Mouse (Mus musculus) naive thymus-derived CD4-positive, alpha-beta T cell, adult 2 months (primary cell): ENCODE data around the gene Map4k2.

ENCODE experiments used
- DNase-seq: peaks from one replicate; pipeline ENCODE4 v3.0.0-alpha.2; 2011; ENCODE audit warnings: low read depth

Gene Map4k2

DNA sequence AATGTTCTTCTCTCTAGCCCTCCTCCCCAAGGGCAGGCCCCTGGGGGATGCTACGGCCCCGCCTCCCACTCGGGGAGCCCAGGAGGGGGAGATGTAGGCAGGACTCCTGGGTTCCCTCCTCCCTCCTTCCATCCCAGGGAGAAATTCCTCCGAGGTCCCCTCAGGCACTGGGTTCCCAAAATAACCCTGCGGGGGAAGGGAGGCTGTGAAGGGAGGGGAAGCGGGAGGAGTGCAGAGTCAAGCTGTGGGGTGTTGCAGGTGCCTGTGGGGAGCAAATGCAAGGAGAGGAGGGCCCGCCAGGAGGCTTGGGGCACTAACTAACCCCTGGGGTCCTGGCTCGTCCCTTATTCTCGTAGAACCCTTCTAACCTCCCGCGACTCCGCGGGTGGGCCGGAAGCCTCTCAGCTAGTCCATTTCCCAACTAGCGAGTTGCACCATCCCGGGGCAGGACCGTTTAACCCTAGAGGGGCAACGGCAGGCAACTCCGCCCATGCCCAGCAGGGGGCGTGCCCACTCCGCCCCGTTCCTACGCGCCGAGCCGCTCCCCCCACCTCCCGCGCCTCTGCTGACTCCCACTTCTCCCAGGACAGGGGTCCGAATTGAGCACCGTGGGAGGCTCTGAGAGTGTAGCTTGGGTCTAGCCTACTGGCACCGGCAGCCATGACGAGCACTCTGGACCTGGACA is 60.3 kb downstream of the Map4k2 start:
- peak; percentile 89 for DNase-seq

DNA sequence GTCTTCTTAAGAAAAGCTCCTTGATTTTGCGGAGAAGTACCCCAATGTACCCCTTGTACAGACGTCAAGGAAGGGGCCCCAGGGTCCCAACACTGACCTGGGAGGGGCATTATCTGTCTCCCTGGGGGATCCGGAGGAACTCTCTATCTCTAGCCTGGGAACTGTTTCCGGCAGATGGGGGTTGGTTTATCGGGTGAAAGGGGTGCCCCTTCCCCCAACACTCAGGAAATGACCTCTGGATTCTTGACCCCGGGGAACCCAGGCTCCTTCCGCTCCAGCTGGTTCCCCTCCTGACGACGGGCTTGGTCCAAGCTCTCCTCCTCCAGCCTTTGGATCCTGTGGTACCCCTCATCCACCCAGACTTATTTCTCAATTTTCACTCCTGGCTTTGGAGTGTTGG is 61.0 kb downstream of the Map4k2 start:
- DNase-seq: no peak

DNA sequence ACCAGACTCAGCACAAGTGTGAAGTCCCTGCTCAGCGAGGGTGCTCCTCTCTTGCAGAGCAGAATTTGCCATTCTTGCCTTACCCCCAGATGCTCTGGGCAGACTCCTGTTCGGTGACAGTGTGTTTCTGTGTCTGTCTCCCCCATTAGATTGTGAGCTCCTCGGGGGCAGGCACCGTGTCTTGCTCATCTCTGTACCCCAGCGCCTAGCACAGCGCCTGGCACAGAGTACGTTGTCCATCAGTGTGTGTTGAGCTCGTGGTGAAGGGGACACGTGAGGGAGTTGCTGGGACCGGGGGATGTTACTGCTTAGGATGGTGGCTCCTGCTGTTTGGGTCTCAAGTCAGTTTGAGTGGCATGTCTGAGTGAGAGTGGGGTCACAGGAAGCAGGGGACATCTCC is 62.9 kb downstream of the Map4k2 start:
- no peak for DNase-seq
